Mouse (Mus musculus) heart, postnatal 0 days (tissue): ENCODE measurements around the gene Ndufv1. TPM values are rescaled to one million over a fixed set of nuclear protein-coding genes. Genes with fewer than 3 reads are reported as not detected.

ENCODE experiments used
- ATAC-seq: fragments of 200-750 bp; cut with Nextera tagmentation; 2 replicates; pipeline ENCODE4 v1.8.0; 2017; ENCODE audit warnings: low read depth, moderate number of reproducible peaks, moderate library complexity; ENCODE audit not compliant: insufficient read depth
- DNase-seq: peaks from one replicate; pipeline ENCODE4 v3.0.0-alpha.2; 2016; ENCODE audit warnings: low spot score
- H3K27ac ChIP-seq: fragments of 300-500 bp; sonication (generic); 2 replicates; pipeline ENCODE4 v1.5.1; 2014; ENCODE audit warnings: low read depth, mild to moderate bottlenecking
- H3K27me3 ChIP-seq: fragments of 300-500 bp; sonication (generic); 2 replicates; pipeline ENCODE4 v1.6.1; 2014; ENCODE audit warnings: low read length, mixed read lengths; ENCODE audit not compliant: control insufficient read depth, insufficient read depth
- H3K36me3 ChIP-seq: fragments of 300-500 bp; sonication (generic); replicated peaks from 2 replicates; pipeline ENCODE4 v1.6.1; 2014; ENCODE audit warnings: low read length, mixed read lengths; ENCODE audit not compliant: control insufficient read depth, insufficient read depth
- H3K4me1 ChIP-seq: fragments of 300-500 bp; sonication (generic); 2 replicates; pipeline ENCODE4 v1.6.1; 2014; ENCODE audit warnings: antibody characterized with exemption; ENCODE audit not compliant: control insufficient read depth, insufficient read depth
- H3K4me2 ChIP-seq: fragments of 300-500 bp; sonication (generic); 2 replicates; pipeline ENCODE4 v1.6.1; 2014; ENCODE audit warnings: low read depth, mild to moderate bottlenecking, low read length, moderate library complexity
- H3K4me3 ChIP-seq: fragments of 300-500 bp; sonication (generic); 2 replicates; pipeline ENCODE4 v1.5.1; 2014; ENCODE audit warnings: low read depth, low read length
- H3K9ac ChIP-seq: fragments of 300-500 bp; sonication (generic); replicated peaks from 2 replicates; pipeline ENCODE4 v1.6.1; 2014; ENCODE audit warnings: low read depth, low read length, mixed read lengths
- H3K9me3 ChIP-seq: fragments of 300-500 bp; sonication (generic); replicated peaks from 2 replicates; pipeline ENCODE4 v1.6.1; 2016; ENCODE audit warnings: low read length; ENCODE audit not compliant: control insufficient read depth
- CTCF ChIP-seq: IDR thresholded peaks from 2 replicates; pipeline ENCODE4 v1.5.1; 2016; ENCODE audit warnings: antibody characterized with exemption, control low read depth, low read depth
- EP300 ChIP-seq: IDR thresholded peaks from 2 replicates; pipeline ENCODE4 v1.6.1; 2016; ENCODE audit warnings: antibody characterized with exemption, low read depth
- WGBS: fragments of 180-500 bp; shearing (Covaris S2); extraction: QIAGEN DNeasy Blood & Tissue Kit; methylation state at CpG from one replicate; pipeline ENCODE4 v1.1.7; 2014; 5-methylcytosine and 5-hydroxymethylcytosine counted together
- polyA plus RNA-seq: library from polyadenylated mRNA; unstranded; fragments of >200 nt; fragmentation: Nextera tagmentation; extraction: Ambion mirVana; gene quantifications from 2 replicates; pipeline ENCODE4 v1.2.1, GENCODE M21; 2015
- total RNA-seq: library from RNA; depleted of rRNA; stranded (reverse); fragments of >200 nt; gene quantifications from 2 replicates; pipeline ENCODE4 v1.2.3, GENCODE M21; 2014; ENCODE audit warnings: low replicate concordance

Ndufv1 gene
- total and polyA plus RNA-seq, 2 experiments from 2014 or later = 941 to 1,090 TPM

GRCm38 (mm10) chr19:4000119-4000900 lies 12.3 kb downstream of the Ndufv1 start, which contains the start of the genes Nudt8 and Gm49405:
TSS of gene Nudt8 (plus strand) at chr19:4000580.
TSS of gene Gm49405 (plus strand) at chr19:4000626.
- peaks cover 39% of the 10 kb centered on the region for H3K4me1 ChIP-seq
- H3K27me3 ChIP-seq = no peaks in the 10 kb centered on the region
- ATAC-seq = peak; percentile 84
- peak within 1 kb of the TSS; percentile 95 for H3K27ac ChIP-seq
- H3K36me3 ChIP-seq = no peaks in the 10 kb centered on the region
- no peak for TF ChIP-seq EP300
- TF ChIP-seq CTCF = peak; percentile 76
- peak within 1 kb of the TSS; percentile 67 for H3K4me3 ChIP-seq
- no peaks in the 10 kb centered on the region for H3K9me3 ChIP-seq
- peak within 1 kb of the TSS; percentile 74 for H3K4me2 ChIP-seq
- WGBS = under 1% methylated on average over 61 of the region's 64 CpGs
- H3K9ac ChIP-seq = peak within 1 kb of the TSS; percentile 54
- peak; percentile 98 for DNase-seq

GRCm38 (mm10) chr19:3999121-3999730 lies 13.4 kb downstream of the Ndufv1 start:
- WGBS = 81% methylated on average over 9 of the region's 9 CpGs
- H3K27ac ChIP-seq = no peak overlapping the region
- TF ChIP-seq EP300 (no peak), CTCF (no peak)
- no peak overlapping the region for H3K4me3 ChIP-seq
- H3K4me2 ChIP-seq = peak overlapping the region; percentile 74
- H3K27me3 ChIP-seq = no peaks in the 10 kb centered on the region
- H3K9me3 ChIP-seq = no peaks in the 10 kb centered on the region
- no peaks in the 10 kb centered on the region for H3K36me3 ChIP-seq
- H3K4me1 ChIP-seq = peaks cover 28% of the 10 kb centered on the region
- DNase-seq = no peak
- no peak for ATAC-seq
- no peak overlapping the region for H3K9ac ChIP-seq

- H3K27me3 ChIP-seq = no peaks in the 10 kb centered on the region
- H3K36me3 ChIP-seq = no peaks in the 10 kb centered on the region
- no peak overlapping the region for H3K4me3 ChIP-seq
- H3K27ac ChIP-seq = no peak overlapping the region
- no peaks in the 10 kb centered on the region for H3K9me3 ChIP-seq
- H3K4me2 ChIP-seq = no peak overlapping the region
- no peak overlapping the region for H3K9ac ChIP-seq
- H3K4me1 ChIP-seq = peaks cover 21% of the 10 kb centered on the region
- no peak for TF ChIP-seq EP300
- TF ChIP-seq CTCF = no peak
- DNase-seq (no peak), ATAC-seq (no peak)
- 69% methylated on average over 8 of the region's 8 CpGs for WGBS
These were observed 14.3 kb downstream of the Ndufv1 start for GRCm38 (mm10) chr19:3998335-3998734.

GRCm38 (mm10) chr19:3997231-3997630 lies 15.4 kb downstream of the Ndufv1 start:
- ATAC-seq (no peak), DNase-seq (no peak)
- Histone ChIP-seq H3K4me3 (no peak overlapping the region), H3K4me2 (no peak overlapping the region), H3K4me1 (peaks cover 18% of the 10 kb centered on the region; the same call in 1 of the 2 replicates), H3K9me3 (no peaks in the 10 kb centered on the region), H3K27me3 (no peaks in the 10 kb centered on the region), H3K9ac (no peak overlapping the region), H3K27ac (no peak overlapping the region), H3K36me3 (no peaks in the 10 kb centered on the region)
- TF ChIP-seq CTCF (no peak), EP300 (no peak)
- 47% methylated on average over 8 of the region's 8 CpGs for WGBS

GRCm38 (mm10) chr19:3996747-3997146 lies 15.9 kb downstream of the Ndufv1 start:
- no peaks in the 10 kb centered on the region for H3K27me3 ChIP-seq
- TF ChIP-seq EP300 (no peak), CTCF (no peak)
- no peak overlapping the region for H3K27ac ChIP-seq
- 77% methylated on average over 8 of the region's 8 CpGs for WGBS
- H3K36me3 ChIP-seq = no peaks in the 10 kb centered on the region
- no peak overlapping the region for H3K4me2 ChIP-seq
- H3K9me3 ChIP-seq = no peaks in the 10 kb centered on the region
- H3K4me3 ChIP-seq = no peak overlapping the region
- ATAC-seq (no peak), DNase-seq (no peak)
- no peak overlapping the region for H3K9ac ChIP-seq
- H3K4me1 ChIP-seq = peaks cover 14% of the 10 kb centered on the region; the same call in 1 of the 2 replicates

- H3K4me3 ChIP-seq = no peak overlapping the region
- peaks cover 7% of the 10 kb centered on the region; the same call in 1 of the 2 replicates for H3K4me1 ChIP-seq
- H3K9me3 ChIP-seq = no peaks in the 10 kb centered on the region
- no peak overlapping the region for H3K9ac ChIP-seq
- DNase-seq (no peak), ATAC-seq (no peak)
- no peaks in the 10 kb centered on the region for H3K27me3 ChIP-seq
- TF ChIP-seq EP300 (no peak), CTCF (no peak)
- 61% methylated on average over 7 of the region's 7 CpGs for WGBS
- no peak overlapping the region for H3K4me2 ChIP-seq
- H3K27ac ChIP-seq = no peak overlapping the region
- no peaks in the 10 kb centered on the region for H3K36me3 ChIP-seq
These were observed 16.5 kb downstream of the Ndufv1 start for GRCm38 (mm10) chr19:3996106-3996505.
